Mouse (Mus musculus) ES-E14 (cell line): ENCODE data around the gene Rab4a.

Experiments used
- CHD2 ChIP-seq: IDR thresholded peaks from 2 replicates; pipeline ENCODE4 v1.6.1; 2014; ENCODE audit warnings: mild to moderate bottlenecking, low read depth, low read length, inconsistent platforms
- MAFK ChIP-seq: IDR thresholded peaks from 2 replicates; pipeline ENCODE4 v1.6.1; 2014; ENCODE audit warnings: mild to moderate bottlenecking, low read depth, low read length, inconsistent platforms; ENCODE audit not compliant: insufficient read depth
- ZC3H11A ChIP-seq: IDR thresholded peaks from 2 replicates; pipeline ENCODE4 v1.6.1; 2012; ENCODE audit warnings: low read depth, mild to moderate bottlenecking, inconsistent platforms, low read length, borderline replicate concordance

DNA sequence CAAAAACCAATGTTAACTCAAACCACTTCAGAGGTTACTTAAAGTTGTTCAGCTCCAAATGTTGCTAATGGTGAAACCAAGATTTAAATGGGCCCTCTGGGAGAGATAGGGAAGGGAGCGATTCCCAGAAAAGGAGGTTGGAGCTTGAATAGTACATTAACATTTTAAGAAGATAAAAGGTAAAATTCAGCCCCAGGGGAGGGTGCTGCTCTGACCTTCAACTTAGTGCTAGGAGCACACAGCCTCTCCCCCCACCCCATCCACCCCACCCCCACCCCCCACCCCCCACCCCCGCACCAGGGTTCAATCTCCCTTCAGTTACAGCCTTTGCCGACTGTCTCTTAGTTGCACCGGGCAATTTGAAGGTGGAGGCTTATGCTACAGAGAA lies 43.9 kb upstream of the Rab4a start:
- TF ChIP-seq ZC3H11A, result no peak
- TF ChIP-seq CHD2, result no peak
- TF ChIP-seq MAFK, result no peak
